Comparison of ENCODE assay signal across 1 mouse cellular context in genomic region chr8:84985684-84986378, GRCm38 (mm10).
TF ChIP-seq lines count a peak whose summit lies in the region.

No protein-coding gene starts in this region.

TF ChIP-seq in CH12.LX, 34 proteins besides CTCF, POLR2A, EP300 and RAD21 (continued from another document):
- TF ChIP-seq BHLHE40 (IDR thresholded peaks at IDR 0.05; ENCODE audit: low read depth, low read length) = peak; percentile 80
- TF ChIP-seq JUN (IDR thresholded peaks at IDR 0.05; ENCODE audit: insufficient read depth, low read depth, low read length) = no peak
- TF ChIP-seq MXI1 (IDR thresholded peaks at IDR 0.05; ENCODE audit: low read depth, low read length) = peak; percentile 99
- TF ChIP-seq ZC3H11A (IDR thresholded peaks at IDR 0.05; ENCODE audit: low read depth, low read length) = no peak
- TF ChIP-seq ELF1 (IDR thresholded peaks at IDR 0.05; ENCODE audit: low read depth, low read length) = peak; percentile 79
- TF ChIP-seq ZMIZ1 (IDR thresholded peaks at IDR 0.05; ENCODE audit: low read depth, low read length) = peak; percentile 59; the same call in 1 of the 2 replicates
- peak; percentile 99 for TF ChIP-seq MAZ (IDR thresholded peaks at IDR 0.05; ENCODE audit: low read depth, low read length)
- peak; percentile 68 for TF ChIP-seq NRF1 (IDR thresholded peaks at IDR 0.05; ENCODE audit: low read depth, low read length)
- TF ChIP-seq USF2 (conservative IDR thresholded peaks at IDR 0.05; ENCODE audit: low read depth, low read length) = no peak
- peak; percentile 90 for TF ChIP-seq ETS1 (conservative IDR thresholded peaks at IDR 0.05; ENCODE audit: low read depth, low read length)
- peak; percentile 54 for TF ChIP-seq TBP (conservative IDR thresholded peaks at IDR 0.05; ENCODE audit: low read depth, low read length)
- TF ChIP-seq PAX5 (IDR thresholded peaks at IDR 0.05; ENCODE audit: low read length) = no peak
- peak; percentile 78 for TF ChIP-seq CHD2 (IDR thresholded peaks at IDR 0.05; ENCODE audit: low read length)
- TF ChIP-seq USF1 (IDR thresholded peaks at IDR 0.05; ENCODE audit: low read depth, low read length) = no peak; the same call in 1 of the 2 replicates
- TF ChIP-seq JUND (conservative IDR thresholded peaks at IDR 0.05; ENCODE audit: low read depth, low read length) = no peak
- TF ChIP-seq CHD1 (IDR thresholded peaks at IDR 0.05; ENCODE audit: low read depth, low read length) = no peak; the same call in 1 of the 2 replicates
- TF ChIP-seq IRF4 (IDR thresholded peaks at IDR 0.05; ENCODE audit: low read depth, low read length) = peak; percentile 98
- no peak; the same call in 1 of the 2 replicates for TF ChIP-seq POLR2AphosphoS2 (IDR thresholded peaks at IDR 0.05; ENCODE audit: low read depth, low read length)
- TF ChIP-seq TCF12 (IDR thresholded peaks at IDR 0.05; ENCODE audit: low read depth, low read length) = peak; percentile 97
- TF ChIP-seq NELFE (IDR thresholded peaks at IDR 0.05; ENCODE audit: low read depth, low read length) = peak; percentile 43
- TF ChIP-seq MAX (IDR thresholded peaks at IDR 0.05; ENCODE audit: low read length) = peak; percentile 98
- TF ChIP-seq MAFK (IDR thresholded peaks at IDR 0.05; ENCODE audit: insufficient replicate concordance, low read length) = no peak
